Mouse (Mus musculus): ENCODE measurements at regions not wholly inside any gene's neighbourhood (a gene's known extent, or its start where the extent isn't known, plus 50 kb on each side); places are given as distances from the start of the nearest gene placed in this dataset.

DNA sequence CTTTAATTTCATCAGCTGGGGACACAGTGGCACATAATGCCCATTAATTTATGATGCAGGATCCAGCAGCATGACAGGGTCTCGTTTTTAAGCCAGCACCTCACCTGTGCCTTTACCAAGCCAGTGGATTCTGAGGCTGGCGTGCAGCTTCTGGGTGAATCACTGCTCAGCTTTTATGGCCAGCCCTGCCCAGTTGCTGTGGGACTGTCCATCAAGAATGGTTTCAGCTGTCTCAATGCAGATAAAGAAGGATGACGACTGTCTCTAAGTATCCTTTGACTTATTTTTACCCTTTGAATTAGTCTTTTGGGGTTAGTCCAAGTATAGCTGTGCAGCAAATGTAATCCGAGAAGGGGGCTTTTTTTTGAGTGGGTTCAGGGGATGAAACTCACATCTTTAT is 167.3 kb upstream of the Bcor start:
- no peak overlapping the region for H3K4me3 ChIP-seq (ENCODE audit: low read depth, low read length)
- no peaks in the 10 kb centered on the region for H3K27me3 ChIP-seq (ENCODE audit: control insufficient read depth, insufficient read depth, low read length)
- H3K4me1 ChIP-seq (ENCODE audit: control insufficient read depth, insufficient read depth, low read length): no peaks in the 10 kb centered on the region
- no peak for ATAC-seq (ENCODE audit: insufficient read depth, low FRiP score, low TSS enrichment)
- no peaks in the 10 kb centered on the region for H3K9me3 ChIP-seq (ENCODE audit: control insufficient read depth, low read length)
- no peak overlapping the region for H3K4me2 ChIP-seq (ENCODE audit: low read depth)
- no peak overlapping the region for H3K27ac ChIP-seq (ENCODE audit: low read depth, low read length)
- no peak for DNase-seq (ENCODE audit: low spot score)
- 73% methylated on average over 4 of the region's 4 CpGs for WGBS
- no peaks in the 10 kb centered on the region for H3K36me3 ChIP-seq (ENCODE audit: control insufficient read depth, insufficient read depth, low read length)
- H3K9ac ChIP-seq (ENCODE audit: low read length): no peak overlapping the region

GRCm38 (mm10) chrX:12340561-12340960 is 180.4 kb upstream of the Bcor start:
- WGBS: 78% methylated on average over 9 of the region's 9 CpGs

GRCm38 (mm10) chrX:12341356-12341965 is 181.3 kb upstream of the Bcor start:
- Histone ChIP-seq H3K4me2 (ENCODE audit: low read depth) (no peak overlapping the region), H3K9me3 (ENCODE audit: control insufficient read depth, low read length) (no peaks in the 10 kb centered on the region), H3K9ac (ENCODE audit: low read length) (no peak overlapping the region), H3K27me3 (ENCODE audit: control insufficient read depth, insufficient read depth, low read length) (no peaks in the 10 kb centered on the region), H3K36me3 (ENCODE audit: control insufficient read depth, insufficient read depth, low read length) (no peaks in the 10 kb centered on the region), H3K4me3 (ENCODE audit: low read depth, low read length) (no peak overlapping the region), H3K4me1 (ENCODE audit: control insufficient read depth, insufficient read depth, low read length) (no peaks in the 10 kb centered on the region), H3K27ac (ENCODE audit: low read depth, low read length) (no peak overlapping the region)
- WGBS: 56% methylated on average over 5 of the region's 5 CpGs
- DNase-seq (ENCODE audit: low spot score) (no peak), ATAC-seq (ENCODE audit: insufficient read depth, low FRiP score, low TSS enrichment) (no peak)

More at GRCm38 (mm10) chrX:12340561-12340960, 180.4 kb upstream of the Bcor start:
- H3K36me3 ChIP-seq (ENCODE audit: control insufficient read depth, insufficient read depth, low read length): no peaks in the 10 kb centered on the region
- no peaks in the 10 kb centered on the region for H3K9me3 ChIP-seq (ENCODE audit: control insufficient read depth, low read length)
- no peak overlapping the region for H3K9ac ChIP-seq (ENCODE audit: low read length)
- ATAC-seq (ENCODE audit: insufficient read depth, low FRiP score, low TSS enrichment) (no peak), DNase-seq (ENCODE audit: low spot score) (no peak)
- H3K4me3 ChIP-seq (ENCODE audit: low read depth, low read length): no peak overlapping the region
- no peak overlapping the region for H3K4me2 ChIP-seq (ENCODE audit: low read depth)
- H3K27ac ChIP-seq (ENCODE audit: low read depth, low read length): no peak overlapping the region
- H3K27me3 ChIP-seq (ENCODE audit: control insufficient read depth, insufficient read depth, low read length): no peaks in the 10 kb centered on the region
- no peaks in the 10 kb centered on the region for H3K4me1 ChIP-seq (ENCODE audit: control insufficient read depth, insufficient read depth, low read length)

DNA sequence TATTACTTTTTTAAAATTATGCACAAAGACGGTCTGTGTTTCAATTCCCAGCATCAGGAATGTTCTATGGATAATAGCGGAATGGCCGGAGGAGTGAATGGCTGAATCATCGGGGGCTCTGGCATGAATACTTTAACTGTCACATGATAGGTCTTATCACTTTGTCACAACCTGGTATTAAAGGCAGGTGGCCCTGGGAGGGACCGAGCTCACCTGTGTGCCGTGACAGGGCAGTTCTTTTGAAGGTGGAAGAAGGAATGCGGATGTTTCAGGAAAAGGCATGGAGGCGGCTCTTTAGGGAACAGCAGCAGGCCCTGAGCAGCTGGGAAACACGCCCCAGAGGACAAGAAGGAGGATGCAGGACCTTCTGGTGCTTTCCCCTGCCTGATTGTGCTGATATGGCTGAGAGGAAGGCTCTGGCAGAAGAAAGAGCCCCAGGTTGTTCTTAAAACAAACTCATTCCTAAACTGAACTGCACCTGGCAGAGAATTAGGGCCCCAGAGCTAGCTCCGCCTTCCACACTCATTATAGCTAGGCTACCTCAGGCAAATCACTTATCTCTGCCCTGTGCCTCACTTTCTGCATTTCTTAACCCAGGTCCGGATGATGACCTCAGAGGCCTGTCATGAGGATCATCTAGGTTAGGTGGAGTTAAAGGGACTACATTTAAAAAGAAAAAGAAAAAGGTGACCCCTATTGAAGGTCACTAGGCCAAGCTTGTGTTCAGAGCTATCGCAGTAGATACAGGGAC is 184.8 kb upstream of the Bcor start:
- H3K4me3 ChIP-seq (ENCODE audit: low read depth, low read length): no peak overlapping the region
- no peak for ATAC-seq (ENCODE audit: insufficient read depth, low FRiP score, low TSS enrichment)

GRCm38 (mm10) chrX:12346856-12347255 is 186.7 kb upstream of the Bcor start:
- H3K36me3 ChIP-seq (ENCODE audit: control insufficient read depth, insufficient read depth, low read length): no peaks in the 10 kb centered on the region
- 73% methylated on average over 3 of the region's 3 CpGs for WGBS

More for the DNA sequence above, 184.8 kb upstream of the Bcor start:
- no peak for DNase-seq (ENCODE audit: low spot score)
- no peaks in the 10 kb centered on the region for H3K9me3 ChIP-seq (ENCODE audit: control insufficient read depth, low read length)
- H3K4me2 ChIP-seq (ENCODE audit: low read depth): no peak overlapping the region
- WGBS: 84% methylated on average over 12 of the region's 12 CpGs
- H3K27me3 ChIP-seq (ENCODE audit: control insufficient read depth, insufficient read depth, low read length): no peaks in the 10 kb centered on the region
- no peak overlapping the region for H3K9ac ChIP-seq (ENCODE audit: low read length)
- no peak overlapping the region for H3K27ac ChIP-seq (ENCODE audit: low read depth, low read length)
- no peaks in the 10 kb centered on the region for H3K4me1 ChIP-seq (ENCODE audit: control insufficient read depth, insufficient read depth, low read length)
- no peaks in the 10 kb centered on the region for H3K36me3 ChIP-seq (ENCODE audit: control insufficient read depth, insufficient read depth, low read length)

DNA sequence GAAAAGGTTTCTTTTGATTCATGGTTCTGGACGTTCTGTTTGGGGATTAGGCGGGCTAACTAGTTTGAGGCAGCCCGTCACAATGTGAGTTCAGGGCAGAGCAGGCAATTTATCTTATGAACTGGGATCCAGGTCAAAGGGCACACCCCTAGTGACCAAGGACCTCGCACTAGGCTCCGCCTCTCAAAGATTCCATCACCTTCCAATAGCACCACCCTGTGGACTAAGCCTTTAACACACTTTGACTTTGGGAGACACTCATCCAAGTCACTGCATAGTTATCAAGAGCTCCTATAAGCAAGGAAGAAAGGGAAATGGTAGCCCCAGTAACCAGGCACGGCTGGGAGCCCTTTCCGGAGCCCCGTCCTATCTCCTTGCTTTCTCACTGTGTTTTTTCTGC is 188.0 kb upstream of the Bcor start:
- no peak for DNase-seq (ENCODE audit: low spot score)
- no peak overlapping the region for H3K27ac ChIP-seq (ENCODE audit: low read depth, low read length)
- H3K9me3 ChIP-seq (ENCODE audit: control insufficient read depth, low read length): no peaks in the 10 kb centered on the region
- H3K36me3 ChIP-seq (ENCODE audit: control insufficient read depth, insufficient read depth, low read length): no peaks in the 10 kb centered on the region
- WGBS: 49% methylated on average over 8 of the region's 8 CpGs
- no peaks in the 10 kb centered on the region for H3K4me1 ChIP-seq (ENCODE audit: control insufficient read depth, insufficient read depth, low read length)
- no peak for ATAC-seq (ENCODE audit: insufficient read depth, low FRiP score, low TSS enrichment)
- no peaks in the 10 kb centered on the region for H3K27me3 ChIP-seq (ENCODE audit: control insufficient read depth, insufficient read depth, low read length)
- no peak overlapping the region for H3K4me3 ChIP-seq (ENCODE audit: low read depth, low read length)
- H3K9ac ChIP-seq (ENCODE audit: low read length): no peak overlapping the region
- no peak overlapping the region for H3K4me2 ChIP-seq (ENCODE audit: low read depth)

More at GRCm38 (mm10) chrX:12346856-12347255, 186.7 kb upstream of the Bcor start:
- Histone ChIP-seq H3K27ac (ENCODE audit: low read depth, low read length) (no peak overlapping the region), H3K4me1 (ENCODE audit: control insufficient read depth, insufficient read depth, low read length) (no peaks in the 10 kb centered on the region), H3K9me3 (ENCODE audit: control insufficient read depth, low read length) (no peaks in the 10 kb centered on the region), H3K4me3 (ENCODE audit: low read depth, low read length) (no peak overlapping the region), H3K9ac (ENCODE audit: low read length) (no peak overlapping the region), H3K4me2 (ENCODE audit: low read depth) (no peak overlapping the region), H3K27me3 (ENCODE audit: control insufficient read depth, insufficient read depth, low read length) (no peaks in the 10 kb centered on the region)
- DNase-seq (ENCODE audit: low spot score) (no peak), ATAC-seq (ENCODE audit: insufficient read depth, low FRiP score, low TSS enrichment) (no peak)

DNA sequence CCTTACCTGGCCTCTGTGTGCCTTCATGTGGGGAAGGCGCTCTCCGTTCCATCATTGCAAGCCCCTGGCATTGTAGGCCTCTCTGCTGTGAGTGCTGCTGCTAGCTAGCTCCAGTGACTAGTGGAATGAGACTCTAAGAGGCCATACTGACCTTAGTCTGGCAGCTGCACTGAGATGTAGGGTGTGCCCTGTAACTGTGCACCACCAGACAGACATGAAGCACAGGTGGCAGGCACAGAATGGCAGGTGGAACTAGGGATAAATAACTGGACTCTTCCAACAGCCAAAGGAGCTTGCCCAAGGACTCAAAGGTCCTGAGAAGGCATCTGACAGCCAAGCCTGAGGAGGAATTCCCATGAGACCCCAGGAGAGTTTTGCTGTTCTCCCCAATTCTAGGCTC is 194.7 kb upstream of the Bcor start:
- no peaks in the 10 kb centered on the region for H3K4me1 ChIP-seq (ENCODE audit: control insufficient read depth, insufficient read depth, low read length)
- H3K36me3 ChIP-seq (ENCODE audit: control insufficient read depth, insufficient read depth, low read length): no peaks in the 10 kb centered on the region
- DNase-seq (ENCODE audit: low spot score) (no peak), ATAC-seq (ENCODE audit: insufficient read depth, low FRiP score, low TSS enrichment) (no peak)
- WGBS: 92% methylated on average over 2 of the region's 2 CpGs
- H3K9me3 ChIP-seq (ENCODE audit: control insufficient read depth, low read length): no peaks in the 10 kb centered on the region
- no peak overlapping the region for H3K4me2 ChIP-seq (ENCODE audit: low read depth)
- H3K4me3 ChIP-seq (ENCODE audit: low read depth, low read length): no peak overlapping the region
- no peak overlapping the region for H3K27ac ChIP-seq (ENCODE audit: low read depth, low read length)
- H3K9ac ChIP-seq (ENCODE audit: low read length): no peak overlapping the region
- H3K27me3 ChIP-seq (ENCODE audit: control insufficient read depth, insufficient read depth, low read length): no peaks in the 10 kb centered on the region

DNA sequence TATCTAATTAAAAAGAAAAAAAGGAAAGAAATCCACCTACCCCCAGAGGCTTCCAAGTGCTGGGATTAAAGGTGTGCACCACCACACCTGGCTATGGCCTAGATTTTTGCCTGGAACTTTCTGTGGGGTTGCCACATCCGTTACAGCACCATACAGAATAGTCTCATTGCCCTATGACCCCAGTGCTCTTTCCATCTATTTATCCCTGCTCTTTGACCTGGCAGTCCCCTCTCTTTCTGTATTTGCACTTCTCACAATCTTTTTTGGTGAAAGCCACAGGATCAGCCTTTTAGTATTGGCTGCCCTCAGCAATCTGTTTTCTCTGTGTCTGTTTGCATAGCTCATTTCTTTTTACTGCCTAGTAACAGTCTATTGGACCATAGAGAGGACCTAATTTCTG is 197.9 kb upstream of the Bcor start:
- Histone ChIP-seq H3K27me3 (ENCODE audit: control insufficient read depth, insufficient read depth, low read length) (no peaks in the 10 kb centered on the region), H3K4me3 (ENCODE audit: low read depth, low read length) (no peak overlapping the region), H3K4me2 (ENCODE audit: low read depth) (no peak overlapping the region), H3K4me1 (ENCODE audit: control insufficient read depth, insufficient read depth, low read length) (no peaks in the 10 kb centered on the region), H3K27ac (ENCODE audit: low read depth, low read length) (no peak overlapping the region), H3K9ac (ENCODE audit: low read length) (no peak overlapping the region), H3K36me3 (ENCODE audit: control insufficient read depth, insufficient read depth, low read length) (no peaks in the 10 kb centered on the region), H3K9me3 (ENCODE audit: control insufficient read depth, low read length) (no peaks in the 10 kb centered on the region)
- ATAC-seq (ENCODE audit: insufficient read depth, low FRiP score, low TSS enrichment) (no peak), DNase-seq (ENCODE audit: low spot score) (no peak)
- 43% methylated on average over 1 of the region's 1 CpGs for WGBS

Measured in neural tube, embryonic 11.5 days (tissue).